Mouse (Mus musculus) left cerebral cortex, adult 2 months (tissue): Measurements from ENCODE around the gene Olfr309. TPM values are rescaled to one million over a fixed set of nuclear protein-coding genes. Genes with fewer than 3 reads are reported as not detected.
"Not testable (repeated sequence)": the region's sequence is repeated elsewhere in the genome, so short reads cannot be mapped to it uniquely, and the experiment has no call there.

ENCODE experiments used
- DNase-seq, 2 experiments: peaks; one replicate each; pipeline ENCODE4 v3.0.0; 2021 to 2022; ENCODE audit warnings: low spot score in 2 of 2, mixed read lengths in 1 of 2; ENCODE audit errors: extremely low spot score in 1 of 2
- H3K27ac ChIP-seq: fragments of 200-600 bp; 2 replicates; pipeline ENCODE4 v1.8.1; 2022
- H3K4me3 ChIP-seq: fragments of 200-600 bp; 2 replicates; pipeline ENCODE4 v1.8.1; 2022
- CTCF ChIP-seq: fragments of 200-600 bp; IDR thresholded peaks from 2 replicates; pipeline ENCODE4 v1.8.1; 2022; ENCODE audit warnings: antibody characterized with exemption, mild to moderate bottlenecking, moderate library complexity
- intact Hi-C: fragments of 180-260 bp; cut with DNase I; formaldehyde crosslinking; loops from one replicate; pipeline ENCODE4 v1.15.1; 2025
- long read RNA-seq, 2 experiments: library from polyadenylated mRNA; stranded (forward); transcript quantifications; one replicate each; pipeline ENCODE4 v2.0.0; 2021; ENCODE audit warnings: borderline mapping rate in 2 of 2
- microRNA-seq, 2 experiments: library from miRNA; unstranded; fragments of <30 nt; microRNA quantifications; one replicate each; pipeline ENCODE4 v1.2.0; 2021
- total RNA-seq, 2 experiments: library from RNA; stranded (reverse); gene quantifications; 2 replicates each; pipeline ENCODE4 v1.2.3; 2021

Gene Olfr309
- not detected for total RNA-seq
- long read RNA-seq, experiment 1: 0 reads
- long read RNA-seq, experiment 2: 0 reads

DNA sequence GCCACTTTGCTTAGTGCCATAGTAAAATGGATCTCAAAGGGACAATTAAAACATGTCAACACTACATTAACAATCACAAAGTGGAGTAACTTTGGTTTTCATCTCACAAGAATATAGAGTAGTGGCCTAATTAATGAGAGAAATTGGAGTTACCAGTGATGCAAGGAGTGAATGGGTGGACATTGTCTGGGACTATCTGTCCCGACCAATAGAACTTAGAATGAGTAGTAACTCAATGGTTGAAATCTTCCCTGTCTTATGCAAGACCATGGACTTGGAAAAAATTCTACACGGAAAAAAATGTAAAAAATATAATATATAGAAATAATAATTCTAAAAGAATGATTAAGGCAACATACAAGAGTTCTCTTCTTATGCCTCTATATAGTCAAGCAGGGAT is at the start of gene Olfr309:
Olfr309 (minus strand) TSS at position 101 of the 400 bp plus-strand sequence.
- no peak for DNase-seq
- no peak within 1 kb of the TSS for H3K27ac ChIP-seq
- intact Hi-C loops: no loop called here
- no peak for TF ChIP-seq CTCF
- H3K4me3 ChIP-seq: no peak within 1 kb of the TSS

DNA sequence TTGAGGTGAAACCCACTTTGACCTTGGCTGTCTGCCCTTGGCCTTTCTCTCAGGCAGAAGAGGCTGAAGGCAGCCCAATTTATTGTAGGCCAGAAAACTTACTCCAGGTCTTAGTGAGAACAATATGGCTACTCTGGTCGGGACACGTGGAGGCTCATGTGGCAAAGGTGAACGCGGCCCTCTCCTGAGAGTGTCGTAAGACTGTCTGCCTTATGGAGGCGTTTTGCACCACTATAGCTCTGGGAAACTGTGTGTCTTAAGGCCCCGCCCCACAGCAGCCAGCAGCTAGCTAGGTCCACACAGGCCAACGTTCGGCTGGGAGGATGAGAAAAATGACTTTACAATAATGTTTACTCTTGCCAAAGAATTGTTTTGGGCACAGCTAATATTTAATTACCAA is 32.8 kb upstream of the Olfr309 start:
- intact Hi-C loops, H3K27ac ChIP-seq, DNase-seq, H3K4me3 ChIP-seq: not testable (repeated sequence)

GRCm38 (mm10) chr7:86344253-86344652 is 30.7 kb upstream of the Olfr309 start:
- no peak for DNase-seq
- no peak for TF ChIP-seq CTCF
- H3K4me3 ChIP-seq: no peak overlapping the region
- intact Hi-C loops: no loop called here
- H3K27ac ChIP-seq: no peak overlapping the region

DNA sequence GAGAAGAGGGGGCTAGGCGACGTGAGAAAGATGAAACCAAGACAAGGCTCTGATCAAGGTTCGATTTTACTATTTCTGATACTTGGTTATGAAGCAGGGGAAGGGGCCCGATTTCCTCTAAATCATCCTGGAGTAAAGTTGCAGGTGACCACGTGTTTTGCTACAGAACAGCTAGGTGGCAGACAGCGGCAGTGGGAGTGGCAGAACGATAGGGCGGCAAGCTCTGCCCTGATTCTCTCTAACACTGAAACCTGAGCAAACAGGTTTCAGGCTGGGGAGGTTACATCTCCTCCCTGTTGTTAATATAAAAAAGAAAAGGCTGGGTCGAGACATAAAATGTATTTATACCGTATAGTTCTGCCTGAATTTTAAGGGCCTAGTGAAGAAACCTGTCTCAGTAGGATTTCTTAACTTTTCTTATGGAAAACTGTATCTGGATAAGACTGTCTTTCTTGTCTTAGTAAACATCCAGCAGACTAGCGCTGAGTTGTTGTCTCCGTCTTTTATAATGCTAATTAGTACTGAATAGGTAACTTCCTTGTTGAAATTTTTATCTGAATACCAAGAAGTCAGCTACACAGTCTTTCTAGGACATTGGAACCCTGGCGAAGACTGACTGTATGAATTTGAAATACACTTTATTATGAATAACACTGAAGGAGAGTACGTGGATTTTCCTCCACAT is 29.5 kb upstream of the Olfr309 start:
- intact Hi-C loops: no loop called here

DNA sequence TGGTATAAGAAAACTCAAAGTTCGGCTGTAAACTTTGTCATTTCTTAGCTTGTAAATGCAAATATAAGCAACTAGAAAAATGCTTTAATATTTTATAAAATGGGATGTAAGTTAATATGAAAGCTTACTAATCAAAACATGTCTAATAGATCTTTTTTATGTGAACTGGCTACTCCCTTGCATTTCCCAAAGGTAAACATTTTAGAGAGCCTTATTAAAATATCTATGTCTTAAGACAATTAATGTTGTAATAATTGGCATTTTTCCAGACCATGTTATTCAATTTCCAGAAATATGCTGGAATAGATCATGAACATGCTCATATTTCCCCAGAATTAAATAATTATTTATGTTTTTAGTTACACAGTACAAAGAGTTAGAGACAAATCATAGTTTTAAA is 24.0 kb upstream of the Olfr309 start, which contains the start of gene Olfr307:
Olfr307 (minus strand) TSS at position 101 of the 400 bp plus-strand sequence.
- intact Hi-C loops: no loop called here
- no peak for DNase-seq
- no peak within 1 kb of the TSS for H3K4me3 ChIP-seq
- TF ChIP-seq CTCF: no peak
- no peak within 1 kb of the TSS for H3K27ac ChIP-seq

More for the DNA sequence above, 29.5 kb upstream of the Olfr309 start:
- no peak overlapping the region for H3K27ac ChIP-seq
- H3K4me3 ChIP-seq: no peak overlapping the region
- no peak for TF ChIP-seq CTCF
- DNase-seq: no peak

- no peak for TF ChIP-seq CTCF
- Histone ChIP-seq H3K27ac (no peak within 1 kb of the TSS), H3K4me3 (no peak within 1 kb of the TSS)
- no peak for DNase-seq
- intact Hi-C loops: no loop called here
Measured at GRCm38 (mm10) chr7:86325530-86325929, 12.0 kb upstream of the Olfr309 start, which contains the start of gene Olfr308. Gene Olfr308, minus strand, starts transcription at chr7:86325630.

DNA sequence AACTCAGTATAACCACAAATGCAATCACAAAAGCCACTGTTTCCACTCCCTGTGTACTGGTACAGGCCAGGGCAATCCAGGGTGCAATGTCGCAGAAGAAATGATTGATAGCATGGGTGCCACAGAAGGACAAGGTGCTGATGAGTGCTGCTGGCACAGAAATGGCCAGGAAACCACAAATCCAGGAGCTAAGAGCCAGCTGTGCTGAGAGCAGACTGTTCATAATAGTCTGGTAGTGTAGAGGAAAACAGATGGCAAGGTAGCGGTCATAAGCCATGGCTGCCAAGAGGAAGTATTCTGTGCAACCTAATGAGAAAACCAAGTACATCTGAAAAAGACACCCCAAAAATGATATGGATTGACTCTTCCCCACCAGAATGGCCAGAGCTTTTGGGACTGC is 7.8 kb upstream of the Olfr309 start:
- DNase-seq: no peak
- no peak overlapping the region for H3K27ac ChIP-seq
- intact Hi-C loops: no loop called here
- no peak overlapping the region for H3K4me3 ChIP-seq
- TF ChIP-seq CTCF: no peak

- DNase-seq: no peak
- intact Hi-C loops: no loop called here
- TF ChIP-seq CTCF: no peak
- Histone ChIP-seq H3K4me3 (no peak within 1 kb of the TSS), H3K27ac (no peak within 1 kb of the TSS)
Measured at GRCm38 (mm10) chr7:86277072-86277471, 36.4 kb downstream of the Olfr309 start, which contains the start of gene Olfr310. Gene Olfr310, minus strand, starts transcription at chr7:86277172.

Small RNAs within 50 kb of the gene (microRNA-seq; reads per million reads assigned to microRNA genes)
- 0 reads per million in 2 experiments for gene Gm23192

Other genes starting within 250 kb of the Olfr309 start
- not detected for gene Vmn2r75, start 141.9 kb downstream of the Olfr309 start, total RNA-seq
- gene Vmn2r76, start 67.4 kb downstream of the Olfr309 start, total RNA-seq: not detected
- gene Olfr310, start 36.5 kb downstream of the Olfr309 start, total RNA-seq: not detected
- not detected for gene Olfr308, start 11.9 kb upstream of the Olfr309 start, total RNA-seq
- not detected for gene Olfr307, start 23.9 kb upstream of the Olfr309 start, total RNA-seq
- not detected for gene Olfr305, start 53.2 kb upstream of the Olfr309 start, total RNA-seq
- gene Olfr304, start 73.0 kb upstream of the Olfr309 start, total RNA-seq: not detected
- not detected for gene Olfr303, start 84.1 kb upstream of the Olfr309 start, total RNA-seq
- gene Olfr301, start 90.1 kb upstream of the Olfr309 start, total RNA-seq: not detected
- not detected for gene Olfr299, start 146.2 kb upstream of the Olfr309 start, total RNA-seq
- gene Olfr298, start 178.8 kb upstream of the Olfr309 start, total RNA-seq: not detected
- not detected for gene Olfr297, start 206.3 kb upstream of the Olfr309 start, total RNA-seq